Mouse (Mus musculus): Measurements from ENCODE around the gene Exd2. TPM values are rescaled to one million over a fixed set of nuclear protein-coding genes. Genes with fewer than 3 reads are reported as not detected.

Exd2 gene
- polyA plus RNA-seq, 2 experiments: 4.2 to 5.1 TPM

GRCm38 (mm10) chr12:80463666-80464269 is 873 bp downstream of the Exd2 start:
- TF ChIP-seq CTCF (IDR thresholded peaks at IDR 0.05; ENCODE audit: low read depth) (no peak), EP300 (IDR thresholded peaks at IDR 0.05; ENCODE audit: low read depth) (no peak)
- H3K4me1 ChIP-seq (replicated peaks; ENCODE audit: control insufficient read depth in 2 of 2, insufficient read depth in 2 of 2, low read length in 1 of 2): peaks cover 0 to 3% of the 10 kb centered on the region in 2 experiments; a peak in 2 of 4 replicates
- no peak overlapping the region; the same call in 1 of the 2 replicates for H3K27ac ChIP-seq
- DNase-seq (ENCODE audit: low read depth in 3 of 3, low spot score in 3 of 3) (no peak), ATAC-seq (ENCODE audit: insufficient read depth) (no peak)
- 18% methylated on average over 17 of the region's 17 CpGs for WGBS (ENCODE audit: insufficient replicate concordance)
- peak overlapping the region; percentile 83 for H3K4me2 ChIP-seq (ENCODE audit: low read depth)
- peak overlapping the region; percentile 89 to 90 for H3K4me3 ChIP-seq (ENCODE audit: insufficient read depth in 1 of 2, low read depth in 2 of 2, low read length in 2 of 2)
- H3K9me3 ChIP-seq (ENCODE audit: control insufficient read depth, low read length): no peaks in the 10 kb centered on the region
- H3K27me3 ChIP-seq (ENCODE audit: control insufficient read depth, insufficient read depth, low read length): no peaks in the 10 kb centered on the region
- H3K9ac ChIP-seq (replicated peaks): peak overlapping the region; percentile 77
- no peaks in the 10 kb centered on the region for H3K36me3 ChIP-seq (replicated peaks; ENCODE audit: control insufficient read depth, insufficient read depth, low read depth)

GRCm38 (mm10) chr12:80470206-80470605 is 7.3 kb downstream of the Exd2 start:
- no peak for ATAC-seq (ENCODE audit: insufficient read depth)
- Histone ChIP-seq H3K27ac (no peak overlapping the region), H3K9ac (replicated peaks) (no peak overlapping the region), H3K27me3 (ENCODE audit: control insufficient read depth, insufficient read depth, low read length) (no peaks in the 10 kb centered on the region), H3K4me3 (ENCODE audit: insufficient read depth in 1 of 2, low read depth in 2 of 2, low read length in 2 of 2) (no peak overlapping the region), H3K9me3 (ENCODE audit: control insufficient read depth, low read length) (no peaks in the 10 kb centered on the region), H3K4me1 (replicated peaks; ENCODE audit: control insufficient read depth in 2 of 2, insufficient read depth in 2 of 2, low read length in 1 of 2) (peaks cover 0 to 3% of the 10 kb centered on the region in 2 experiments; a peak in 1 of 4 replicates), H3K36me3 (replicated peaks; ENCODE audit: control insufficient read depth, insufficient read depth, low read depth) (no peaks in the 10 kb centered on the region), H3K4me2 (ENCODE audit: low read depth) (no peak overlapping the region)
- no peak for DNase-seq (ENCODE audit: low read depth in 3 of 3, low spot score in 3 of 3)
- TF ChIP-seq EP300 (IDR thresholded peaks at IDR 0.05; ENCODE audit: low read depth): no peak
- TF ChIP-seq CTCF (IDR thresholded peaks at IDR 0.05; ENCODE audit: low read depth): no peak
- WGBS (ENCODE audit: insufficient replicate concordance): 65% methylated on average over 2 of the region's 2 CpGs

- no peak overlapping the region for H3K27ac ChIP-seq
- H3K9ac ChIP-seq (replicated peaks): no peak overlapping the region
- no peak overlapping the region for H3K4me2 ChIP-seq (ENCODE audit: low read depth)
- TF ChIP-seq CTCF (IDR thresholded peaks at IDR 0.05; ENCODE audit: low read depth): no peak
- TF ChIP-seq EP300 (IDR thresholded peaks at IDR 0.05; ENCODE audit: low read depth): no peak
- H3K4me1 ChIP-seq (replicated peaks; ENCODE audit: control insufficient read depth in 2 of 2, insufficient read depth in 2 of 2, low read length in 1 of 2): peaks cover 0 to 3% of the 10 kb centered on the region in 2 experiments; a peak in 1 of 4 replicates
- H3K36me3 ChIP-seq (replicated peaks; ENCODE audit: control insufficient read depth, insufficient read depth, low read depth): no peaks in the 10 kb centered on the region
- H3K9me3 ChIP-seq (ENCODE audit: control insufficient read depth, low read length): no peaks in the 10 kb centered on the region
- H3K4me3 ChIP-seq (ENCODE audit: insufficient read depth in 1 of 2, low read depth in 2 of 2, low read length in 2 of 2): no peak overlapping the region
- no peak for DNase-seq (ENCODE audit: low read depth in 3 of 3, low spot score in 3 of 3)
- H3K27me3 ChIP-seq (ENCODE audit: control insufficient read depth, insufficient read depth, low read length): no peaks in the 10 kb centered on the region
- ATAC-seq (ENCODE audit: insufficient read depth): no peak
- 54% methylated on average over 4 of the region's 4 CpGs for WGBS (ENCODE audit: insufficient replicate concordance)
These were observed 9.0 kb downstream of the Exd2 start for GRCm38 (mm10) chr12:80471926-80472325.

- no peak overlapping the region for H3K4me3 ChIP-seq (ENCODE audit: insufficient read depth in 1 of 2, low read depth in 2 of 2, low read length in 2 of 2)
- ATAC-seq (ENCODE audit: insufficient read depth) (no peak), DNase-seq (ENCODE audit: low read depth in 3 of 3, low spot score in 3 of 3) (no peak)
- H3K9me3 ChIP-seq (ENCODE audit: control insufficient read depth, low read length): no peaks in the 10 kb centered on the region
- WGBS (ENCODE audit: insufficient replicate concordance): 32% methylated on average over 3 of the region's 3 CpGs
- no peaks in the 10 kb centered on the region for H3K36me3 ChIP-seq (replicated peaks; ENCODE audit: control insufficient read depth, insufficient read depth, low read depth)
- H3K4me2 ChIP-seq (ENCODE audit: low read depth): no peak overlapping the region
- H3K4me1 ChIP-seq (replicated peaks; ENCODE audit: control insufficient read depth in 2 of 2, insufficient read depth in 2 of 2, low read length in 1 of 2): peaks cover 0 to 3% of the 10 kb centered on the region in 2 experiments; a peak in 1 of 4 replicates
- TF ChIP-seq EP300 (IDR thresholded peaks at IDR 0.05; ENCODE audit: low read depth): no peak
- TF ChIP-seq CTCF (IDR thresholded peaks at IDR 0.05; ENCODE audit: low read depth): no peak
- no peak overlapping the region for H3K27ac ChIP-seq
- no peak overlapping the region for H3K9ac ChIP-seq (replicated peaks)
- no peaks in the 10 kb centered on the region for H3K27me3 ChIP-seq (ENCODE audit: control insufficient read depth, insufficient read depth, low read length)
These were observed 10.8 kb downstream of the Exd2 start for GRCm38 (mm10) chr12:80473731-80474130.

GRCm38 (mm10) chr12:80479986-80480385 is 17.1 kb downstream of the Exd2 start:
- WGBS (ENCODE audit: insufficient replicate concordance): 69% methylated on average over 3 of the region's 3 CpGs
- ATAC-seq (ENCODE audit: insufficient read depth): no peak
- H3K4me1 ChIP-seq (replicated peaks; ENCODE audit: control insufficient read depth in 2 of 2, insufficient read depth in 2 of 2, low read length in 1 of 2): no peaks in the 10 kb centered on the region
- no peak overlapping the region for H3K27ac ChIP-seq
- H3K4me2 ChIP-seq (ENCODE audit: low read depth): no peak overlapping the region
- H3K27me3 ChIP-seq (ENCODE audit: control insufficient read depth, insufficient read depth, low read length): no peaks in the 10 kb centered on the region
- H3K9me3 ChIP-seq (ENCODE audit: control insufficient read depth, low read length): no peaks in the 10 kb centered on the region
- H3K4me3 ChIP-seq (ENCODE audit: insufficient read depth in 1 of 2, low read depth in 2 of 2, low read length in 2 of 2): no peak overlapping the region
- no peak overlapping the region for H3K9ac ChIP-seq (replicated peaks)
- DNase-seq (ENCODE audit: low read depth in 3 of 3, low spot score in 3 of 3): no peak
- H3K36me3 ChIP-seq (replicated peaks; ENCODE audit: control insufficient read depth, insufficient read depth, low read depth): no peaks in the 10 kb centered on the region
- no peak for TF ChIP-seq EP300 (IDR thresholded peaks at IDR 0.05; ENCODE audit: low read depth)
- TF ChIP-seq CTCF (IDR thresholded peaks at IDR 0.05; ENCODE audit: low read depth): no peak
